Mouse (Mus musculus): ENCODE measurements around the gene Ltk.

Ltk gene

GRCm38 (mm10) chr2:119760251-119760650 is at the start of gene Ltk:
Ltk (minus strand) TSS chr2:119760431.
- no peak for DNase-seq (ENCODE audit: low read depth, low spot score)

GRCm38 (mm10) chr2:119808881-119809280 is 48.6 kb upstream of the Ltk start:
- no peak for DNase-seq (ENCODE audit: low read depth, low spot score)

GRCm38 (mm10) chr2:119808438-119808837 is 48.2 kb upstream of the Ltk start:
- DNase-seq (ENCODE audit: low read depth, low spot score), result no peak

- no peak for DNase-seq (ENCODE audit: low read depth, low spot score)
Measured at GRCm38 (mm10) chr2:119805536-119805935, 45.3 kb upstream of the Ltk start.

GRCm38 (mm10) chr2:119804776-119805175 is 44.5 kb upstream of the Ltk start:
- DNase-seq (ENCODE audit: low read depth, low spot score), result no peak

GRCm38 (mm10) chr2:119804275-119804628 is 44.0 kb upstream of the Ltk start:
- no peak for DNase-seq (ENCODE audit: low read depth, low spot score)

GRCm38 (mm10) chr2:119803618-119804274 is 43.5 kb upstream of the Ltk start:
- no peak for DNase-seq (ENCODE audit: low read depth, low spot score)

- DNase-seq (ENCODE audit: low read depth, low spot score), result no peak
Measured at GRCm38 (mm10) chr2:119802767-119803617, 42.8 kb upstream of the Ltk start.

- DNase-seq (ENCODE audit: low read depth, low spot score), result peak; percentile 90
Measured at GRCm38 (mm10) chr2:119800876-119801846, 40.9 kb upstream of the Ltk start.

- DNase-seq (ENCODE audit: low read depth, low spot score), result no peak
Measured at GRCm38 (mm10) chr2:119799961-119800550, 39.8 kb upstream of the Ltk start.

GRCm38 (mm10) chr2:119799181-119799960 is 39.1 kb upstream of the Ltk start:
- no peak for DNase-seq (ENCODE audit: low read depth, low spot score)

- no peak for DNase-seq (ENCODE audit: low read depth, low spot score)
Measured at GRCm38 (mm10) chr2:119798246-119798927, 38.2 kb upstream of the Ltk start.

GRCm38 (mm10) chr2:119797279-119797783 is 37.1 kb upstream of the Ltk start, which contains the start of gene Tyro3:
Tyro3 (plus strand) TSS chr2:119797733.
- DNase-seq (ENCODE audit: low read depth, low spot score), result peak; percentile 91

GRCm38 (mm10) chr2:119789996-119790395 is 29.8 kb upstream of the Ltk start:
- DNase-seq (ENCODE audit: low read depth, low spot score), result no peak

GRCm38 (mm10) chr2:119787206-119787883 is 27.1 kb upstream of the Ltk start, which contains the start of gene Rpap1:
Rpap1 (minus strand) TSS chr2:119787537.
- DNase-seq (ENCODE audit: low read depth, low spot score), result no peak

GRCm38 (mm10) chr2:119767246-119767645 is 7.0 kb upstream of the Ltk start:
- no peak for DNase-seq (ENCODE audit: low read depth, low spot score)

GRCm38 (mm10) chr2:119763924-119764323 is 3.7 kb upstream of the Ltk start:
- DNase-seq (ENCODE audit: low read depth, low spot score), result no peak

GRCm38 (mm10) chr2:119762276-119762675 is 2.0 kb upstream of the Ltk start:
- no peak for DNase-seq (ENCODE audit: low read depth, low spot score)

All from telencephalon, adult 2 months (tissue).